Mouse (Mus musculus): ENCODE data around the gene Ncapd2. TPM values are rescaled to one million over a fixed set of nuclear protein-coding genes. Genes with fewer than 3 reads are reported as not detected.

Ncapd2 gene
- polyA plus RNA-seq (2014; fragmentation: Nextera tagmentation; extraction: Ambion mirVana) = 109 and 129 TPM in 2 replicates

- Histone ChIP-seq H3K9ac (ENCODE audit: low read length) (peak within 1 kb of the TSS; percentile 77), H3K9me3 (ENCODE audit: control insufficient read depth, low read length) (no peaks in the 10 kb centered on the region), H3K4me3 (ENCODE audit: low read depth, low read length) (peak within 1 kb of the TSS; percentile 73), H3K27ac (ENCODE audit: low read depth) (peak within 1 kb of the TSS; percentile 100), H3K36me3 (ENCODE audit: control insufficient read depth, insufficient read depth, low read length) (peaks cover 53% of the 10 kb centered on the region), H3K27me3 (replicated peaks; ENCODE audit: control insufficient read depth, insufficient read depth, low read length) (no peaks in the 10 kb centered on the region), H3K4me2 (ENCODE audit: low read length) (peak within 1 kb of the TSS; percentile 95), H3K4me1 (replicated peaks; ENCODE audit: control insufficient read depth, insufficient read depth, low read length) (peaks cover 8% of the 10 kb centered on the region; the same call in 1 of the 2 replicates)
- peak; percentile 99 for DNase-seq (ENCODE audit: low spot score)
- ATAC-seq (replicated peaks; ENCODE audit: low FRiP score, low TSS enrichment, low read depth) = peak; percentile 98
- WGBS = 1% methylated on average over 54 of the region's 54 CpGs
Observed at GRCm38 (mm10) chr6:125191332-125192015, at the start of gene Ncapd2, which contains the start of gene Mrpl51. Ncapd2 (minus strand) TSS chr6:125191701. Mrpl51 (plus strand) TSS chr6:125191801.

DNA sequence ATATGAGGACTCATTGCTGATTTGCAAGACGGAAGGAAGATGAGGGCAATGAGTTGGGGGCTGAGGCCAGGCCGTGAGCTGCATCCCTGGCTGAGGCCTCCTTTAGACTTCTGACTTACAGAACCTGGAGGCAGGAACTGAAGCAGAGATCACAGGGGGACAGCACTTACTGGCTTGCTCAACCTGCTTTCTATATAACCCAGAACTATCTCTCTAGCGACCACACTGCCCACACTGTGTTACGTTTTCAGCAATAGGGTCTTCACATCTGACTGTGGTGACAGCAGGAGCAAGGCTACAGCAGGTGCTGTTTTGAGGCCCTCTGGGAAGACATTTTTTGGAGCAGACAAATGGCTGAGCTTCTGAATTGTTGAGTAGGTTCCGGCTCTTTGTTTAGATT, 49.1 kb upstream of the Ncapd2 start:
- Histone ChIP-seq H3K9ac (ENCODE audit: low read length) (no peak overlapping the region), H3K4me1 (replicated peaks; ENCODE audit: control insufficient read depth, insufficient read depth, low read length) (no peaks in the 10 kb centered on the region), H3K4me2 (ENCODE audit: low read length) (no peak overlapping the region), H3K4me3 (ENCODE audit: low read depth, low read length) (no peak overlapping the region), H3K27ac (ENCODE audit: low read depth) (no peak overlapping the region), H3K9me3 (ENCODE audit: control insufficient read depth, low read length) (no peaks in the 10 kb centered on the region), H3K27me3 (replicated peaks; ENCODE audit: control insufficient read depth, insufficient read depth, low read length) (no peaks in the 10 kb centered on the region), H3K36me3 (ENCODE audit: control insufficient read depth, insufficient read depth, low read length) (no peaks in the 10 kb centered on the region)
- ATAC-seq (replicated peaks; ENCODE audit: low FRiP score, low TSS enrichment, low read depth) (no peak), DNase-seq (ENCODE audit: low spot score) (no peak)
- 70% methylated on average over 5 of the region's 5 CpGs for WGBS

DNA sequence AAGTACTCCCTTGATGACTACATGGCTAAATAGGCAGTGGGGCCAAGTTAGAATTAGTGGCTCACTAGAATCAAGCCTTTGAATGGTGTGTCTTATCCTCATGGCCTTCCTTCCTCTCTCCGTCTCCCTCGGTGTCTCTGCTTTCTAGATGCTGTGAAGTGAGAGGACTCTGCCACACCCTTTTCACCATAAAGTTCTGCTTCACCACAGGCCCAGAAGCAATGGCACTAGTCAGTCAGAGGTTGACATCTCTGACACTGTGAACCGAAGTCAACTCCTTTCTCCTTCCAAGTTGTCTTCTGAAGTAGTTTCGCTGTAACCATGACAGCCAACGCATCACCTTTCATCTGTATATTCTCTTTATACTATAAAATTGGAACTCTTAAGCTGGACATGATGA, 48.0 kb upstream of the Ncapd2 start:
- no peaks in the 10 kb centered on the region for H3K9me3 ChIP-seq (ENCODE audit: control insufficient read depth, low read length)
- DNase-seq (ENCODE audit: low spot score) (no peak), ATAC-seq (replicated peaks; ENCODE audit: low FRiP score, low TSS enrichment, low read depth) (no peak)
- H3K4me1 ChIP-seq (replicated peaks; ENCODE audit: control insufficient read depth, insufficient read depth, low read length) = no peaks in the 10 kb centered on the region
- H3K27me3 ChIP-seq (replicated peaks; ENCODE audit: control insufficient read depth, insufficient read depth, low read length) = no peaks in the 10 kb centered on the region
- H3K27ac ChIP-seq (ENCODE audit: low read depth) = no peak overlapping the region
- H3K36me3 ChIP-seq (ENCODE audit: control insufficient read depth, insufficient read depth, low read length) = no peaks in the 10 kb centered on the region
- H3K4me3 ChIP-seq (ENCODE audit: low read depth, low read length) = no peak overlapping the region
- H3K9ac ChIP-seq (ENCODE audit: low read length) = no peak overlapping the region
- H3K4me2 ChIP-seq (ENCODE audit: low read length) = no peak overlapping the region
- WGBS = 90% methylated on average over 5 of the region's 5 CpGs

GRCm38 (mm10) chr6:125238396-125238795, 46.9 kb upstream of the Ncapd2 start:
- Histone ChIP-seq H3K9ac (ENCODE audit: low read length) (no peak overlapping the region), H3K4me3 (ENCODE audit: low read depth, low read length) (no peak overlapping the region), H3K4me2 (ENCODE audit: low read length) (no peak overlapping the region), H3K4me1 (replicated peaks; ENCODE audit: control insufficient read depth, insufficient read depth, low read length) (no peaks in the 10 kb centered on the region), H3K9me3 (ENCODE audit: control insufficient read depth, low read length) (no peaks in the 10 kb centered on the region), H3K36me3 (ENCODE audit: control insufficient read depth, insufficient read depth, low read length) (no peaks in the 10 kb centered on the region), H3K27ac (ENCODE audit: low read depth) (no peak overlapping the region), H3K27me3 (replicated peaks; ENCODE audit: control insufficient read depth, insufficient read depth, low read length) (no peaks in the 10 kb centered on the region)
- DNase-seq (ENCODE audit: low spot score) (no peak), ATAC-seq (replicated peaks; ENCODE audit: low FRiP score, low TSS enrichment, low read depth) (no peak)
- 47% methylated on average over 6 of the region's 6 CpGs for WGBS

GRCm38 (mm10) chr6:125237421-125237820, 45.9 kb upstream of the Ncapd2 start:
- DNase-seq (ENCODE audit: low spot score) (no peak), ATAC-seq (replicated peaks; ENCODE audit: low FRiP score, low TSS enrichment, low read depth) (no peak)
- no peaks in the 10 kb centered on the region for H3K27me3 ChIP-seq (replicated peaks; ENCODE audit: control insufficient read depth, insufficient read depth, low read length)
- H3K27ac ChIP-seq (ENCODE audit: low read depth) = no peak overlapping the region
- H3K36me3 ChIP-seq (ENCODE audit: control insufficient read depth, insufficient read depth, low read length) = no peaks in the 10 kb centered on the region
- 75% methylated on average over 4 of the region's 4 CpGs for WGBS
- H3K9me3 ChIP-seq (ENCODE audit: control insufficient read depth, low read length) = no peaks in the 10 kb centered on the region
- H3K4me2 ChIP-seq (ENCODE audit: low read length) = no peak overlapping the region
- H3K9ac ChIP-seq (ENCODE audit: low read length) = no peak overlapping the region
- no peak overlapping the region for H3K4me3 ChIP-seq (ENCODE audit: low read depth, low read length)
- no peaks in the 10 kb centered on the region for H3K4me1 ChIP-seq (replicated peaks; ENCODE audit: control insufficient read depth, insufficient read depth, low read length)

- H3K4me1 ChIP-seq (replicated peaks; ENCODE audit: control insufficient read depth, insufficient read depth, low read length) = peaks cover 6% of the 10 kb centered on the region; the same call in 1 of the 2 replicates
- H3K27me3 ChIP-seq (replicated peaks; ENCODE audit: control insufficient read depth, insufficient read depth, low read length) = no peaks in the 10 kb centered on the region
- DNase-seq (ENCODE audit: low spot score) (no peak), ATAC-seq (replicated peaks; ENCODE audit: low FRiP score, low TSS enrichment, low read depth) (no peak)
- H3K4me3 ChIP-seq (ENCODE audit: low read depth, low read length) = no peak within 1 kb of the TSS
- H3K9me3 ChIP-seq (ENCODE audit: control insufficient read depth, low read length) = no peaks in the 10 kb centered on the region
- no peak within 1 kb of the TSS for H3K27ac ChIP-seq (ENCODE audit: low read depth)
- WGBS = 54% methylated on average over 6 of the region's 6 CpGs
- no peaks in the 10 kb centered on the region for H3K36me3 ChIP-seq (ENCODE audit: control insufficient read depth, insufficient read depth, low read length)
- no peak within 1 kb of the TSS for H3K4me2 ChIP-seq (ENCODE audit: low read length)
- no peak within 1 kb of the TSS for H3K9ac ChIP-seq (ENCODE audit: low read length)
Observed at GRCm38 (mm10) chr6:125236782-125237181, 45.3 kb upstream of the Ncapd2 start, which contains the start of gene Cd27. Cd27 (minus strand) TSS chr6:125237010.

DNA sequence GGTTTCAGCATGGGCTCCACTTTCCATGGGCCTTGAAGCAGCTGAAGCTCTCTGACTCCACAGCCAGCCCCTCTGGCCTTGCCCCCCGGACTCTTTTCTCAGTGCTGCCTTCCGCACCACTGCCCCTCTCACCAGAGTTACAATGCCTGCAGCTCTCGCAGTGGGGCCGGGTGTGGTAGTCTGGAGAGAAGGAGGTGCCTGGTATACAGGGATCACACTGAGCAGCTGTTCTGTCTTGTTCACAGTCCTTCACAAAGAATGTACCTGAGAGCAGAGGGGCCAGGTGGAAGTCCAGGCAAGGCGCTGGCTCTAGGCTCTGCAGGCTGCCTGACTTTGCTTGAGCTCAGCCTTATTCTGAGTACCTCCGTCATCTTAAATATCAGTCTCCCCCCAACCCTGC, 44.8 kb upstream of the Ncapd2 start:
- no peak for DNase-seq (ENCODE audit: low spot score)
- no peak overlapping the region for H3K27ac ChIP-seq (ENCODE audit: low read depth)
- WGBS = 81% methylated on average over 6 of the region's 6 CpGs

DNA sequence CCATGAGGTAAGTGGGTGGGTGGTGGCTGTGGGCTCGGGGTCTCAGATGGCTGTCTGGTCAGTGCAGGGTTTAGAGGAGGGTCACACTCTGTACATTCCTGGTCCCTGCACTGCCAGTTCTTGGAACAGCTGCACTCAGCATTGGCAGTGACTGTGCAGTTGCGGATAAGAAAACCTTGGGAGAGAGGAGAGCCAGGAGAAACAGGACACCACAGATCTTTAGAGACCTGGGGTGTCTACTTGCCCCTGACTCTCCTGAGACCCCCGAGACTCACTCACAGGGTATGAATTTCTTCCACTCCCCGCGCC, 43.0 kb upstream of the Ncapd2 start:
- H3K4me1 ChIP-seq (replicated peaks; ENCODE audit: control insufficient read depth, insufficient read depth, low read length) = peaks cover 8% of the 10 kb centered on the region; the same call in 1 of the 2 replicates
- no peaks in the 10 kb centered on the region for H3K36me3 ChIP-seq (ENCODE audit: control insufficient read depth, insufficient read depth, low read length)
- ATAC-seq (replicated peaks; ENCODE audit: low FRiP score, low TSS enrichment, low read depth) (no peak), DNase-seq (ENCODE audit: low spot score) (no peak)
- H3K9ac ChIP-seq (ENCODE audit: low read length) = no peak overlapping the region
- 56% methylated on average over 5 of the region's 5 CpGs for WGBS
- no peak overlapping the region for H3K27ac ChIP-seq (ENCODE audit: low read depth)
- H3K9me3 ChIP-seq (ENCODE audit: control insufficient read depth, low read length) = no peaks in the 10 kb centered on the region
- H3K27me3 ChIP-seq (replicated peaks; ENCODE audit: control insufficient read depth, insufficient read depth, low read length) = no peaks in the 10 kb centered on the region
- no peak overlapping the region for H3K4me3 ChIP-seq (ENCODE audit: low read depth, low read length)
- no peak overlapping the region for H3K4me2 ChIP-seq (ENCODE audit: low read length)

More for the DNA sequence above, 44.8 kb upstream of the Ncapd2 start:
- ATAC-seq (replicated peaks; ENCODE audit: low FRiP score, low TSS enrichment, low read depth) = no peak
- H3K4me1 ChIP-seq (replicated peaks; ENCODE audit: control insufficient read depth, insufficient read depth, low read length) = peaks cover 8% of the 10 kb centered on the region; the same call in 1 of the 2 replicates
- H3K4me3 ChIP-seq (ENCODE audit: low read depth, low read length) = no peak overlapping the region
- H3K27me3 ChIP-seq (replicated peaks; ENCODE audit: control insufficient read depth, insufficient read depth, low read length) = no peaks in the 10 kb centered on the region
- H3K9me3 ChIP-seq (ENCODE audit: control insufficient read depth, low read length) = no peaks in the 10 kb centered on the region
- no peak overlapping the region for H3K4me2 ChIP-seq (ENCODE audit: low read length)
- H3K36me3 ChIP-seq (ENCODE audit: control insufficient read depth, insufficient read depth, low read length) = no peaks in the 10 kb centered on the region
- H3K9ac ChIP-seq (ENCODE audit: low read length) = no peak overlapping the region
